Mouse (Mus musculus) olfactory bulb, adult 2 months (tissue): ENCODE results near the gene Rbms1. TPM values are rescaled to one million over a fixed set of nuclear protein-coding genes. Genes with fewer than 3 reads are reported as not detected.

Source experiments
- H3K27ac ChIP-seq: fragments of 200-500 bp; 2 replicates; pipeline ENCODE4 v1.5.1; 2012; ENCODE audit warnings: low read depth, low read length; ENCODE audit not compliant: insufficient read depth
- H3K4me1 ChIP-seq: fragments of 200-500 bp; 2 replicates; pipeline ENCODE4 v1.6.1; 2012; ENCODE audit warnings: low read length; ENCODE audit not compliant: control insufficient read depth, insufficient read depth
- H3K4me3 ChIP-seq: fragments of 200-500 bp; 2 replicates; pipeline ENCODE4 v1.5.1; 2012; ENCODE audit warnings: mild to moderate bottlenecking, low read depth, low read length, moderate library complexity; ENCODE audit not compliant: insufficient read depth
- CTCF ChIP-seq: fragments of 200-500 bp; IDR thresholded peaks from 2 replicates; pipeline ENCODE4 v1.5.1; 2012; ENCODE audit warnings: low read depth, mild to moderate bottlenecking, low read length, moderate library complexity; ENCODE audit not compliant: insufficient read depth
- POLR2A ChIP-seq: fragments of 200-500 bp; IDR thresholded peaks from 2 replicates; pipeline ENCODE4 v1.6.1; 2012; ENCODE audit warnings: mild to moderate bottlenecking, low read depth, low read length, moderate library complexity; ENCODE audit not compliant: insufficient read depth
- WGBS: fragments of 180-500 bp; shearing (Covaris S2); methylation state at CpG from one replicate; pipeline ENCODE4 v1.1.7; 2018; 5-methylcytosine and 5-hydroxymethylcytosine counted together
- polyA plus RNA-seq: library from polyadenylated mRNA; stranded (reverse); fragments of >200 nt; gene quantifications from 2 replicates; pipeline ENCODE4 v1.2.4, GENCODE M21; 2012; ENCODE audit warnings: low replicate concordance; ENCODE audit not compliant: missing spikeins, insufficient read depth, insufficient read length

Gene Rbms1
- polyA plus RNA-seq, 1 experiment: not detected

DNA sequence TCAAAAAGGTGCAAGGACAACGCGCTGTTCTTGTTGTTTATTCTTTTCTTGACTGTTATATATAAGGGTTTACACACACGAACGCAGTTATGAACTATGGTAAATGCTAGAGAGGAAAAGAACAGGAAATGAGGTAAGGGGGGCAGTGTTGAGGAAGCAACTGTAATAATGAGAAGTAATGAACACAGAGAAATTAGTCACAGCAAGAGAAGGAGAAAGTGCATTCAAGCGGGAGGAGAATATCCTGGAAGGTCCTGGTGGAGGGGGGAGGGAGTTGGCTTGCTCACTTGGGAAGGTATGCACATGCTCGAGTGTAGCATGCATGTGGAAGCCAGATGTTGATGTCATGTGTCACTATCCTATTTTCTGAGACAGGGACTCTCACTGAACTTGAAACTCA is 39.9 kb downstream of the Rbms1 start:
- Histone ChIP-seq H3K4me3 (no peak overlapping the region), H3K4me1 (no peaks in the 10 kb centered on the region), H3K27ac (no peak overlapping the region)
- 88% methylated on average over 6 of the region's 6 CpGs for WGBS
- no peak for TF ChIP-seq CTCF
- TF ChIP-seq POLR2A: no peak

GRCm38 (mm10) chr2:60922351-60922750 is 40.6 kb downstream of the Rbms1 start:
- WGBS: 59% methylated on average over 5 of the region's 5 CpGs
- TF ChIP-seq POLR2A: no peak
- no peak for TF ChIP-seq CTCF
- Histone ChIP-seq H3K4me3 (no peak overlapping the region), H3K27ac (no peak overlapping the region), H3K4me1 (no peaks in the 10 kb centered on the region)

DNA sequence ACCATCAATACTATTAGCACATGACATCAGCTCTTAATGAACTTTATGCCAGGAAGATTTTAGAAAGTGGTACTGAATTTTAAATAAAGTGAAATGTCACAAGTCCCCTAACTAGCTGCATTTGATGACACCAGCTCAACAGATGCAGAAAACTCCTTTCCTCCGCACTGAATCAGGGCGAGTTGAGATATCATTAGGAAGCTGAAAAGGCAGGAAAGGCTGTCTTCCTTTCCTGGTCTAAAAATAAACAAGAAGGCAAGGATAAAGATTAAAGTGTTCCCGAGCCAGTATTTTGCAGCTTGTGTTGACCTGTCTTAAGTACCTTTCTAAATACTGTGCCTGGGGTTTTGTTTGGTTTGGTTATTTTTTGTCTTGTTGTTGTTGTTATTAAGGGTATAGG is 42.9 kb downstream of the Rbms1 start:
- no peak overlapping the region for H3K4me3 ChIP-seq
- H3K4me1 ChIP-seq: no peaks in the 10 kb centered on the region
- no peak for TF ChIP-seq CTCF
- no peak for TF ChIP-seq POLR2A
- 52% methylated on average over 3 of the region's 3 CpGs for WGBS
- no peak overlapping the region for H3K27ac ChIP-seq

- no peaks in the 10 kb centered on the region for H3K4me1 ChIP-seq
- WGBS: 94% methylated on average over 7 of the region's 7 CpGs
- no peak overlapping the region for H3K27ac ChIP-seq
- no peak overlapping the region for H3K4me3 ChIP-seq
- no peak for TF ChIP-seq POLR2A
- no peak for TF ChIP-seq CTCF
Measured at GRCm38 (mm10) chr2:60918401-60918800, 44.6 kb downstream of the Rbms1 start.

- Histone ChIP-seq H3K27ac (no peak overlapping the region), H3K4me1 (0 out of 2 replicates have a peak, but pooled peaks cover 3% of the 10 kb centered on the region), H3K4me3 (no peak overlapping the region)
- 75% methylated on average over 7 of the region's 7 CpGs for WGBS
- TF ChIP-seq POLR2A (no peak), CTCF (no peak)
Measured at GRCm38 (mm10) chr2:60914524-60915280, 48.3 kb downstream of the Rbms1 start.

GRCm38 (mm10) chr2:60913281-60913680 is 49.7 kb downstream of the Rbms1 start:
- 77% methylated on average over 3 of the region's 3 CpGs for WGBS
- TF ChIP-seq CTCF: no peak
- no peak for TF ChIP-seq POLR2A
- Histone ChIP-seq H3K4me3 (no peak overlapping the region), H3K4me1 (0 out of 2 replicates have a peak, but pooled peaks cover 3% of the 10 kb centered on the region), H3K27ac (no peak overlapping the region)

- no peak overlapping the region for H3K4me3 ChIP-seq
- H3K4me1 ChIP-seq: 0 out of 2 replicates have a peak, but pooled peaks cover 3% of the 10 kb centered on the region
- 91% methylated on average over 8 of the region's 8 CpGs for WGBS
- no peak overlapping the region for H3K27ac ChIP-seq
- TF ChIP-seq POLR2A (no peak), CTCF (no peak)
Measured at GRCm38 (mm10) chr2:60911716-60912115, 51.3 kb downstream of the Rbms1 start.

DNA sequence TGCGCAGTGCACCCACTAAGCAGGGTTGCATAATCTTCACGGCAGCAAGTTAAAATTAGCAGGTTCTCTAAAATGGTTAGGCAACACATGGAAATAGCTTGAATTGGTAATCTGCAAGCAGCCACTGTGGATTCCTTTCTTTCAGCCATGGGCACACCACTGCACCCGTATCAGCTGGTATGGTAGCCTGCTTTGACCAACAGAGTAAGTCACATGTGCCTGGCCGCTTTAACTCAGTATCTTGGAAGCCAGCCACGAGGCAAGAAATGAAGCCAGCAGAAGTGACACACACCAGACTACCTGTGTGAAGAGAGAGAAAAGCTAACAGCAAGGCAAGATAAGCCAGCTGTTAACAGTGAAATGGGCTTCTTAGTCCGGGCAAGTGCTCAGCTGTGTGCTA is 52.2 kb downstream of the Rbms1 start:
- H3K27ac ChIP-seq: no peak overlapping the region
- 55% methylated on average over 6 of the region's 6 CpGs for WGBS
- no peak overlapping the region for H3K4me3 ChIP-seq
- TF ChIP-seq CTCF (no peak), POLR2A (no peak)
- 0 out of 2 replicates have a peak, but pooled peaks cover 3% of the 10 kb centered on the region for H3K4me1 ChIP-seq

- WGBS: 90% methylated on average over 4 of the region's 4 CpGs
- TF ChIP-seq POLR2A: no peak
- no peak for TF ChIP-seq CTCF
- Histone ChIP-seq H3K27ac (no peak overlapping the region), H3K4me3 (no peak overlapping the region), H3K4me1 (0 out of 2 replicates have a peak, but pooled peaks cover 3% of the 10 kb centered on the region)
Measured at GRCm38 (mm10) chr2:60908551-60908950, 54.4 kb downstream of the Rbms1 start.

- H3K27ac ChIP-seq: no peak overlapping the region
- 0 out of 2 replicates have a peak, but pooled peaks cover 3% of the 10 kb centered on the region for H3K4me1 ChIP-seq
- no peak for TF ChIP-seq CTCF
- TF ChIP-seq POLR2A: no peak
- WGBS: 95% methylated on average over 12 of the region's 12 CpGs
- H3K4me3 ChIP-seq: no peak overlapping the region
Measured at GRCm38 (mm10) chr2:60908116-60908515, 54.9 kb downstream of the Rbms1 start.
